Mouse (Mus musculus) thymus, postnatal 4 days (tissue): ENCODE results near the gene Ap5s1.

Source experiments
- DNase-seq: peaks from one replicate; pipeline ENCODE4 v3.0.0; 2021

Gene Ap5s1

DNA sequence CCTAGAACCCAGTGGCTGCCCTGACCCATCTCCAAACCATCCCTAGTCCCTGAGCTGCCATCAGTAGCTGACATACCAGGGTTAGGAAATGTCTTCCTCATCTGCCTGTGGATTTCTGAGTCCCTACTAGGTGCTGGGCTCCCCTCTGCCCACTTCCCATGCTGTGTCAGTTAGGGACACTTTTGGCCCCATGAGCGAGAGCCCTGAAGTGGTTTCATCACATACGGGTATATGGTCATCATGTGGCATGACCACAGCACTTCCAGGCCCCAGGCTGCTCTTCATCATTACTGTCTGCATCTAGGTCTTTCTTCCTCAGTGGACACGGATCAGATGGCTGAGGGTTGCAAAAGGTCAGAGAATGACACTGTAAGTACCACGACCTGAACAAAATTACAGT, at the start of gene Ap5s1:
TSS of gene Ap5s1 (plus strand) at position 301 of the 400 bp plus-strand sequence.
- no peak for DNase-seq

- no peak for DNase-seq
Measured at GRCm38 (mm10) chr2:131159491-131159910, 47.4 kb upstream of the Ap5s1 start.

DNA sequence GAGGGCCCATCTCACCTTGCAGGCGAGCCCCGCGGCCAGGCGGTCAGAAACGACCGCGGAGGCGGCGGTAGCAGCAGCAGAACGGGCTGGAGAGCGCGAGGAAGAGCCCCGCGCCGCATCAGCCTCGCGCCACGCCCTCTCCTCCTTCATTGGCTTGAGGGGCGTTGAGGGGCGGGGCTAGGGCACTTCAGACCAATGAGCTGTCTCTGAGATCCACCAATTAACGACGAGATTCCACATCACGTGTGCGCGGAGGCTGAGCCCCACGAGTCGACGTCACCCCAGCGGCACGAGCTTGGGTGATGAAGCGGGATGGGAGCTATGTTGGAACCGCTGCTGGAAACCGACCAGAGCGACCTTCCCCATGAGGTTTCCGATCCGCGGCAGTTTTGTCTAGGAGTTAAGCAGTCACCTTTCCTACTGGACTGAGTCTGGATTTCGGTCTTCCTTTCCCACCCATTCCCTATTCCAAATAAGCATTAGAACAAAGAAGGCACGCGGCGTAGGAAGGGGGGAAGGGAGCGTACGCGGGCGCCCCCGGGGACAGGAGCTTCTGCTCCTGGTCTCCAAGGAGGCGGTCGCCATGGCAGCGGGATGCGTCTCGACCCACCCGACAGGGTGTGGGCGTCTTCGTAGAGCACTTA, 46.8 kb upstream of the Ap5s1 start, which contains the start of gene 1700037H04Rik:
TSS of gene 1700037H04Rik (minus strand) at position 144 of the 644 bp plus-strand sequence.
- DNase-seq = peak; percentile 98

DNA sequence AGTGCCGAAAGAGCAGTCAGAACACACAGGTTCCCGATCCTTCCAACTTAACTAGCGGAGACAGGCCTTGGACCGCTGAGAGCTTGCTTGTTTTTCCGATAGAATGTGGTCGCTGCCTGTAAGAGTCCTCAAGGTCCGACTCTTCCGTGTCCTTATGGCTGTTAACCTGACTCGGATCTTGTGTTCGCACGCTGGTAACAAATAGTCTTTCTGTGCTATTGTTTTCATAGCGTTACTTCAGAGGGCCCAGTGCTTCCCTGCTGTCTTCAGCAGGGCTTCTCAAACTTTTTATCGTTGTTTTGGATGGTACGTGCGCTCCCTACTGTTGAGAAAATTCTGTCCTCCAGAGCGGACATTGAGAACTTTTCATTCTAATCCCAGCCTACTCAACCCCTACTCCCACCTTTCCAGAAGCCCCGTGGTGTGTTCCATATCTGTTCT, 46.2 kb upstream of the Ap5s1 start:
- no peak for DNase-seq

DNA sequence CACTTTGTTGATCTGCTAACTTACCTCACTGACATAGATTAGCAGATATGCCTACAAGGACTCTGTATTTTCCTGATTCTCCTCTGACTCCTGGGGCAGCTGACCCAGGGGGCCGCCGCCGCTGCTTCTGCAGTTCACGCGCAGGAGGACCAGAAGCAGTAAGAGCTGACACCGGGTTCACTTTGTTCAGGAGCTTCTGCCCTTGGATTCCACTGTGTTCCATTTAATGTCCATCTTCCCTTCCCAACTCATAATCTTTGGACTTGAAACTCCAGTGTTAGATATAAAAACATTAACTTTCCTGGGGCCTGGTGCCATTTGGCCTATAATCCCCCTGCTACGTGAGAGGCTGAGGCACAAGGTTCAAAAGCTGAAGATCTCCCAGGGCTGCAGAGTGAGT, 43.0 kb upstream of the Ap5s1 start:
- DNase-seq = no peak

DNA sequence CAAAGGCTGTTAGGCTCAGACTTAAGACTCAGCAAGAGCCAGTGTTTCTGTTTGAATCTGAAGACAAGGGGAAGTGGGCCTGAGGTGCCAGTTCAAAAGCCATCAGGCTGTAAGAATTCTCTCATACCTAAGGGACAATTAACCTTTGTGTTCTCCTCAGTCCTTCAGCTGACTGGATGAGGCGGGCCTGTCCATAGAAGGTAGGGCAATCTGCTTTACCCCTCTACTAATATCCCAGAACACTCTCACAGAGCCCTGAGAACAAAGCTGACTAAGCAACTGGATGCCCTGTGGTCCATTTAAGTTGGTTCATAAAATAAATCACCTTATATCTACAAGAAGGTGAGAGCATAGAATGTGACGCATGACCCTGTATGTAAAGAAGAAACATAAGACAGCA, 40.7 kb upstream of the Ap5s1 start:
- no peak for DNase-seq

DNA sequence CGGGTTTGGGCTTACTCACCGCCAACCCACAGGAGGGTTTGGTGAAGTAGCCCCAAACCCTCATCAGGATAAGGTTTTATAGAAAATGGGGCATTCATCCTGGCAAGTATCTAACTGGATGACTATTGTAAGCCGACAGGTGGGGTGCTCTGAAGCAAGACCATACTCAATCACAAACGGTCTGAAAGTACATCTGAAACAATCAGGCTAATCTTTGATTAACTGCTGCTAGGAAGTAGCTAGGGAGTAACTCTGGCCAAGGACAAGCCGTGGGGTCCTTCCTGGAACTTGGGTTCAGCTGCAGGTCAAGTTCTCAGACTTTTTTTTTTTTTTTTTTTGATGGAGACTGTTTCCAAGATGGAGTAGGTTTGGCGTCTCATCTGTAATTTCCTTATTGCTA, 38.9 kb upstream of the Ap5s1 start:
- no peak for DNase-seq

DNA sequence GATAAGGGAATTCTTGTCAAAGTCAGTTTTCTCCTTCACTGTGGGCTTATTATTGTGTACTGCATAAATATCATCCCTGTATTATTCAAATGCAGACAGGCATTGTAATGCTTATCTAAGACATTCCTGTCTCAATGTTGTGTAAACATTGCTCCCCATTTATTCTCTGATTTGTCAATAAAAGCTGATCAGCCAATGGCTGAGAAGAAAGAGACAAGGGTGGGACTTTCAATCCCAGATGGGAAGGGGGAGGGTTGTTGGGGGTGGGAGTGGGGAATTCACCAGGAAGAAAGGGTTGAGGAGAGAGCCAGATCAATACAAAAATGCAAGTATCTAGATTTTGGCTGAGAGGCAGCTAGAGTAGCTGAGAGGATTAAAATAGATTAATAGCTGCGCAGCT, 38.0 kb upstream of the Ap5s1 start:
- DNase-seq = no peak

DNA sequence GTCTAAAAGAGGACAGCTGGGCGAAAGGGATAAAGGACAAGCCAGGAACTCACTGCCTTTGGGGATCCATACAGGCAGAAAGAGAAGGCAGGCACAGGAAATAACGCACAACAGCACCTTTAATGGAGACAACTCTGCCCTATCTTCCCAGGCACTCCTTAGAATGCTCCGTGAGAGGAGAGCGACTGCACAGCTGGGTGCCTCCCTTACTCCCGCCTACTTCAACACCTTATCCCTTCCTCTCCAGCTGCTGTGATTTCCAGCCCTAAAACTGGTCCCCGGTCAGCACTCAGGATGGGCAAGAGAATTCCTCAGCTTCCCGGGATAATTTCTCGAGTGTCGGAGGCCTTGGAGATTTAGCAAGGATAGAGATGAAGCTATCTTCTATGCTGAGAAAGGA, 35.9 kb upstream of the Ap5s1 start:
- no peak for DNase-seq

DNA sequence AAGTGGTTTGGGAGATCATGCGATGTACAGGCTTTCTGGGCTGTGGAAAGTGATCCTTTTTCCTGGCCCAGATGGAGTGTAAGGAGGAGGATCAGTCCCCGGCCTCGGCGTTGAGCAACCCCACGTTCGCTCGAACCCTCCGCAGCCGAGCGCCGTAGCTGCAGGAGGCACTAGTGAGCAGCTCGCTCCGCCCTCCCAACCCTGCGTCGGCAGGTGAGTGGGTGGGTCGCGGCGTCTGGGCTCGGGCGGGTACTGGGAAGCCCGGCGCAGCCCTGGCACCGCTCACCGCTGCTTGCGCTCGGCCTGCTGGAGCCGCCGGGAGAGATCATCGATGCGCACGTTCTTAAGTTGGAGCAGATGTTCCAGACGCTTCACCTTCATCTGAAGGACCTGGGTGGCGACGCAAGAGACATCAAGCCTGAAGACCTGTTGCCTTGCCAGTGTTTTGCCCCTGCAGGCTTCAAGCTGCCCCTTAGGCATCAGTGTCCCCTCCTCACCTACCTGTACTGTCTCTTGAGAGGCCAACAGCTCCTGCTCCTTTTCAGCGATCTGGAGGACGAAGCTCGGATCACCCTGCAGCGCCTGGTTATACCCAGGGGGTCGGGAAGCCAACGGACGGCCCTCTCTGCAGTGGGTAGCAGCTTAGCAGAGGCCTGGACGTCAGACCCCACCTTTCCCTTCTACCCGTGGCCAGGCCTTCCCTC, 35.3 kb upstream of the Ap5s1 start:
- peak; percentile 79 for DNase-seq

DNA sequence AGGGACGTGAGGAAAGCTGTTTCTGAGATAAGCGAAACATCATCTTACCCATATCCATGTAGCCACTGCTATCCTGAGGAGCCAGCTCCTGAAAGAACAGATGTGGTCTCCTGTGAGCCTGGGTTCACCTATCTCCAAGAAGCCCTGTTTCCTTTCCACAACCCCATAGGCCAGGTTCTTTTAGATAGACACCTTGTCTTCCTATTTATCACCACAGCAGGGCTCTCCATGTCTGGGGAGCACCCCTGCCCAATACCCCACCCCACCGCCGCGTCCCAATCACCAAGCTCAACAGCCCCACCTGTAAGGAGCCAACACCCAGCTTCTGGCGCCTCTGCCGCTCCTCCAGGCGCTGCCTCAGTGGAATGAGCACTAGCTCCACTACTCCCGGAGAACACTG, 34.6 kb upstream of the Ap5s1 start:
- no peak for DNase-seq

DNA sequence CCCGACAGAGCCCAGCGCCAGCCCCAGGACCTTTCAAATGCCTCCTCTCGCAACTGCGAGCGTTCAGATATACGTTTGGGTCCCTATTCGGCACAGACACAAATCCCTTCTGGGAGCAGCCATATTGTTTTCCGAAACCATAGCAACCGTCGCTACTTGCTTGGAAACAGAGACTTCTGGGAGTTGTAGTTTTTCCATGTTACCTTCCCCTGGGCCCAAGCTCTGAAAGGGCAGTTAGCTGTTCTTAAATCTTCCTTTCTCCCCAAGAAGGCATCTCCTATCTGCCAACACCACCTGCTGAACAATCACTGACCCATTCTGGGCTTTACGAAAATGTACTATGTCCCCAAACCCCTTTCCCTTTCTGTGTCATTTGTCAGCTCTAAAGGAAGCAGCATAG, 32.2 kb upstream of the Ap5s1 start:
- DNase-seq = peak; percentile 54

- DNase-seq = no peak
Measured at GRCm38 (mm10) chr2:131175286-131175944, 31.5 kb upstream of the Ap5s1 start.

GRCm38 (mm10) chr2:131175945-131176309, 31.0 kb upstream of the Ap5s1 start:
- DNase-seq = no peak

- DNase-seq = no peak
Measured at GRCm38 (mm10) chr2:131176491-131176890, 30.4 kb upstream of the Ap5s1 start.

- DNase-seq = no peak
Measured at GRCm38 (mm10) chr2:131177932-131178331, 28.9 kb upstream of the Ap5s1 start.

DNA sequence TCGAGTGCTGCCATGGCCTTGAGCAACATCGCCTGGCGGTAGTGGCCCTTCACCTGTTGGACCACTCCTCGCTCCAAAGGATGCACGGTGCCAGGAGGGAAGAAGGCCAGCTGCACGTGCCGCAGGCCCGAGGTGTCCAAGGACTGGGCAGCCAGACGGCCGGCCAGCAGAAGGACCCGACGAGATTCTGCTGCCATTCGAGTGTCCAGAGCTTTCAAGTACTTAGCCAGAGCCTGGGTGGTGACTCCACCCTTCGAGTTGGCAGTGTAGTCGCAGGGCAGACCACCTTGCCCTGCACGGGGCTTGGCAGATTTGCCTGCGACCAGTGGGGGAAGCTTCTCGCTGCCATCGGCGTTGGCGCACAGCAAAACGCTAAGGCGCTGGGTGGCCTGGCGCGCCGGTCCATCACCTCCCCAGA, 28.0 kb upstream of the Ap5s1 start:
- DNase-seq = no peak

GRCm38 (mm10) chr2:131179246-131179886, 27.5 kb upstream of the Ap5s1 start:
- peak; percentile 67 for DNase-seq

DNA sequence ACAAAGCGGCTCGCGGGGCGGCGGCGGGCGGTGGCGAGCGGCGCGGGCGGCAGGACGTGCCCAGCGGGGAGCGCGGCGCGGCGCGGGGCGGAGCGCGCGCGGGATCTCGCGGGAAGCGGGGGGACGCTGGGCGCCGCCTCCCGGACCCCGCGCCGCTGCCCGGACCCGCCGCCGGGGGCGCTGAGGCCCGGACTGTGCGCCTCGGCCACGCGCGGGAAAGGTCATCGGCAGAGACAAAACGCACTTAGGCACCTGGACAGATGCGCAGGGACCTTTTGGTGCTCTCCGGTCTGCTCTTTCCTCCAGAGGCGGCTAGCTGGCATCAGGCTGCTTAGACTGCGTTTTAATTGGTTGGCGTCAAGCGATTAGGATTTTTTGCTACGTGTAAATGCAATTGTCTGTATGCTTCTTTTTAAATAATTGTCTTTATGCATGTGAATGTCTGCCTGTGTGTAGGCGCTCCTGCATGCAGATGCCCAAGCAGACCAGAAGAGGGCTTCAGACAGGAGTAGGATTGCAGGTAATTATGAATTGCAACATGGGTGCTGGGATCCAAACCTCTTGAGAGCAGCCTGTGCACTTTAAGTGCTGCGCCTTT, 26.8 kb upstream of the Ap5s1 start, which contains the start of gene Cenpb:
TSS of gene Cenpb (minus strand) at position 78 of the 598 bp plus-strand sequence.
- DNase-seq = peak; percentile 88

DNA sequence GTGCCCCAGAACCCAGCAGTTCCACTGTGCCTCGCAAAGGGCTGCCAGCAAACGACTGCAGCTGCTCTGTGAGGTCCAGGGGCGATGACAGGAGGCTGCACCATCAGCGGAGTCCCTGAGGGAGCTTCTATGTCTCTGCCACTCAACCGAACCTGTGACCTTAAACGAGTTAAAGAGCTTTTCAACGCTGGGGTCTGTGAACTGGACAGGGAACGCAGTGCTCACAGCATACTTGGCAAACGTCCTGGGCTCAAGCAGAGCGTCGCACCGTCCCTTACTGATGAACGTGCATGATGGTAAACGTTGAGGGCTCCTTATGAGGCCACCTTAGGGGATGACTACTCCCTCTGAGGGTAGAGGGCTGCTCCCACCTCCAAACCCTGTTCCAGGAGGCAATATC, 20.5 kb upstream of the Ap5s1 start:
- peak; percentile 42 for DNase-seq

GRCm38 (mm10) chr2:131186771-131187601, 19.9 kb upstream of the Ap5s1 start, which contains the start of the genes Cdc25b and Spef1:
Cdc25b (plus strand) TSS chr2:131186949.
Spef1 (minus strand) TSS chr2:131187282.
- peak; percentile 90 for DNase-seq

- DNase-seq = peak; percentile 19
Measured at GRCm38 (mm10) chr2:131187602-131187922, 19.3 kb upstream of the Ap5s1 start.
